Mouse (Mus musculus): ENCODE data around the gene Bbox1. TPM values are rescaled to one million over a fixed set of nuclear protein-coding genes. Genes with fewer than 3 reads are reported as not detected.
A peak's percentile ranks its signal among the peaks of the same experiment; 100 is the strongest.

The Bbox1 gene
- 0.11 TPM in 1 of 2 replicates, not detected in the other for polyA plus RNA-seq (2015; fragmentation: Nextera tagmentation; extraction: Ambion mirVana)

GRCm38 (mm10) chr2:110314509-110315155 is at the start of gene Bbox1:
Gene Bbox1 (minus strand): TSS chr2:110314560.
- no peaks in the 10 kb centered on the region for H3K36me3 ChIP-seq (ENCODE audit: control insufficient read depth, insufficient read depth)
- no peaks in the 10 kb centered on the region for H3K9me3 ChIP-seq (replicated peaks; ENCODE audit: control insufficient read depth, low read length)
- H3K9ac ChIP-seq (ENCODE audit: low read length): no peak within 1 kb of the TSS
- no peak within 1 kb of the TSS for H3K4me2 ChIP-seq (ENCODE audit: low read depth, low read length)
- ATAC-seq (replicated peaks; ENCODE audit: extremely low read depth, insufficient read depth, low FRiP score): no peak
- no peaks in the 10 kb centered on the region for H3K27me3 ChIP-seq (ENCODE audit: control insufficient read depth, insufficient read depth, low read length)
- H3K4me3 ChIP-seq (ENCODE audit: low read length): no peak within 1 kb of the TSS
- no peak within 1 kb of the TSS for H3K27ac ChIP-seq (ENCODE audit: low read length)
- WGBS: 67% methylated on average over 6 of the region's 6 CpGs
- H3K4me1 ChIP-seq (ENCODE audit: control insufficient read depth, insufficient read depth, low read length): no peaks in the 10 kb centered on the region

GRCm38 (mm10) chr2:110363855-110364254 is 49.5 kb upstream of the Bbox1 start:
- H3K27me3 ChIP-seq (ENCODE audit: control insufficient read depth, insufficient read depth, low read length): peaks cover 8% of the 10 kb centered on the region; the same call in 1 of the 2 replicates
- no peak for ATAC-seq (replicated peaks; ENCODE audit: extremely low read depth, insufficient read depth, low FRiP score)
- H3K36me3 ChIP-seq (ENCODE audit: control insufficient read depth, insufficient read depth): no peaks in the 10 kb centered on the region
- H3K4me1 ChIP-seq (ENCODE audit: control insufficient read depth, insufficient read depth, low read length): peaks cover 3% of the 10 kb centered on the region; the same call in 1 of the 2 replicates
- no peak overlapping the region for H3K9ac ChIP-seq (ENCODE audit: low read length)
- WGBS: 64% methylated on average over 3 of the region's 3 CpGs
- H3K27ac ChIP-seq (ENCODE audit: low read length): no peak overlapping the region
- no peaks in the 10 kb centered on the region for H3K9me3 ChIP-seq (replicated peaks; ENCODE audit: control insufficient read depth, low read length)
- H3K4me2 ChIP-seq (ENCODE audit: low read depth, low read length): no peak overlapping the region
- H3K4me3 ChIP-seq (ENCODE audit: low read length): no peak overlapping the region

- Histone ChIP-seq H3K9me3 (replicated peaks; ENCODE audit: control insufficient read depth, low read length) (no peaks in the 10 kb centered on the region), H3K36me3 (ENCODE audit: control insufficient read depth, insufficient read depth) (no peaks in the 10 kb centered on the region), H3K27me3 (ENCODE audit: control insufficient read depth, insufficient read depth, low read length) (peaks cover 8% of the 10 kb centered on the region; the same call in 1 of the 2 replicates), H3K4me3 (ENCODE audit: low read length) (peak within 1 kb of the TSS; percentile 57), H3K4me1 (ENCODE audit: control insufficient read depth, insufficient read depth, low read length) (peaks cover 3% of the 10 kb centered on the region; the same call in 1 of the 2 replicates), H3K27ac (ENCODE audit: low read length) (peak within 1 kb of the TSS; percentile 32; the same call in 1 of the 2 replicates), H3K4me2 (ENCODE audit: low read depth, low read length) (peak within 1 kb of the TSS; percentile 84), H3K9ac (ENCODE audit: low read length) (peak within 1 kb of the TSS; percentile 71)
- ATAC-seq (replicated peaks; ENCODE audit: extremely low read depth, insufficient read depth, low FRiP score): peak; percentile 60
- 3% methylated on average over 33 of the region's 33 CpGs for WGBS
These were observed 48.3 kb upstream of the Bbox1 start, which contains the start of gene Fibin for GRCm38 (mm10) chr2:110362432-110363283. Gene Fibin (minus strand): TSS chr2:110363183.

GRCm38 (mm10) chr2:110353302-110353970 is 39.1 kb upstream of the Bbox1 start:
- Histone ChIP-seq H3K9me3 (replicated peaks; ENCODE audit: control insufficient read depth, low read length) (no peaks in the 10 kb centered on the region), H3K27me3 (ENCODE audit: control insufficient read depth, insufficient read depth, low read length) (no peaks in the 10 kb centered on the region), H3K27ac (ENCODE audit: low read length) (no peak overlapping the region), H3K36me3 (ENCODE audit: control insufficient read depth, insufficient read depth) (no peaks in the 10 kb centered on the region), H3K4me2 (ENCODE audit: low read depth, low read length) (no peak overlapping the region), H3K4me3 (ENCODE audit: low read length) (no peak overlapping the region), H3K4me1 (ENCODE audit: control insufficient read depth, insufficient read depth, low read length) (no peaks in the 10 kb centered on the region), H3K9ac (ENCODE audit: low read length) (no peak overlapping the region)
- 78% methylated on average over 5 of the region's 5 CpGs for WGBS
- ATAC-seq (replicated peaks; ENCODE audit: extremely low read depth, insufficient read depth, low FRiP score): no peak

GRCm38 (mm10) chr2:110351843-110352251 is 37.5 kb upstream of the Bbox1 start:
- Histone ChIP-seq H3K4me3 (ENCODE audit: low read length) (no peak overlapping the region), H3K4me2 (ENCODE audit: low read depth, low read length) (no peak overlapping the region), H3K9me3 (replicated peaks; ENCODE audit: control insufficient read depth, low read length) (no peaks in the 10 kb centered on the region), H3K27ac (ENCODE audit: low read length) (no peak overlapping the region), H3K9ac (ENCODE audit: low read length) (no peak overlapping the region), H3K27me3 (ENCODE audit: control insufficient read depth, insufficient read depth, low read length) (no peaks in the 10 kb centered on the region), H3K36me3 (ENCODE audit: control insufficient read depth, insufficient read depth) (no peaks in the 10 kb centered on the region), H3K4me1 (ENCODE audit: control insufficient read depth, insufficient read depth, low read length) (no peaks in the 10 kb centered on the region)
- WGBS: 54% methylated on average over 5 of the region's 5 CpGs
- no peak for ATAC-seq (replicated peaks; ENCODE audit: extremely low read depth, insufficient read depth, low FRiP score)

GRCm38 (mm10) chr2:110351406-110351805 is 37.0 kb upstream of the Bbox1 start:
- WGBS: 61% methylated on average over 1 of the region's 1 CpGs
- Histone ChIP-seq H3K9me3 (replicated peaks; ENCODE audit: control insufficient read depth, low read length) (no peaks in the 10 kb centered on the region), H3K27ac (ENCODE audit: low read length) (no peak overlapping the region), H3K4me2 (ENCODE audit: low read depth, low read length) (no peak overlapping the region), H3K27me3 (ENCODE audit: control insufficient read depth, insufficient read depth, low read length) (no peaks in the 10 kb centered on the region), H3K4me3 (ENCODE audit: low read length) (no peak overlapping the region), H3K36me3 (ENCODE audit: control insufficient read depth, insufficient read depth) (no peaks in the 10 kb centered on the region), H3K4me1 (ENCODE audit: control insufficient read depth, insufficient read depth, low read length) (no peaks in the 10 kb centered on the region), H3K9ac (ENCODE audit: low read length) (no peak overlapping the region)
- ATAC-seq (replicated peaks; ENCODE audit: extremely low read depth, insufficient read depth, low FRiP score): no peak

- H3K27ac ChIP-seq (ENCODE audit: low read length): no peak overlapping the region
- H3K27me3 ChIP-seq (ENCODE audit: control insufficient read depth, insufficient read depth, low read length): no peaks in the 10 kb centered on the region
- no peaks in the 10 kb centered on the region for H3K9me3 ChIP-seq (replicated peaks; ENCODE audit: control insufficient read depth, low read length)
- H3K9ac ChIP-seq (ENCODE audit: low read length): no peak overlapping the region
- no peak overlapping the region for H3K4me2 ChIP-seq (ENCODE audit: low read depth, low read length)
- no peaks in the 10 kb centered on the region for H3K4me1 ChIP-seq (ENCODE audit: control insufficient read depth, insufficient read depth, low read length)
- no peaks in the 10 kb centered on the region for H3K36me3 ChIP-seq (ENCODE audit: control insufficient read depth, insufficient read depth)
- ATAC-seq (replicated peaks; ENCODE audit: extremely low read depth, insufficient read depth, low FRiP score): no peak
- no peak overlapping the region for H3K4me3 ChIP-seq (ENCODE audit: low read length)
These were observed 14.6 kb upstream of the Bbox1 start for GRCm38 (mm10) chr2:110328953-110329352.

GRCm38 (mm10) chr2:110319949-110320348 is 5.6 kb upstream of the Bbox1 start:
- Histone ChIP-seq H3K4me2 (ENCODE audit: low read depth, low read length) (no peak overlapping the region), H3K9ac (ENCODE audit: low read length) (no peak overlapping the region), H3K4me1 (ENCODE audit: control insufficient read depth, insufficient read depth, low read length) (no peaks in the 10 kb centered on the region), H3K9me3 (replicated peaks; ENCODE audit: control insufficient read depth, low read length) (no peaks in the 10 kb centered on the region), H3K4me3 (ENCODE audit: low read length) (no peak overlapping the region), H3K27me3 (ENCODE audit: control insufficient read depth, insufficient read depth, low read length) (no peaks in the 10 kb centered on the region), H3K36me3 (ENCODE audit: control insufficient read depth, insufficient read depth) (no peaks in the 10 kb centered on the region), H3K27ac (ENCODE audit: low read length) (no peak overlapping the region)
- ATAC-seq (replicated peaks; ENCODE audit: extremely low read depth, insufficient read depth, low FRiP score): no peak
- WGBS: 62% methylated on average over 4 of the region's 4 CpGs

Measured in heart, embryonic 16.5 days (tissue).